Mouse (Mus musculus) liver, embryonic 16.5 days (tissue): ENCODE results near the gene Alox5. TPM values are rescaled to one million over a fixed set of nuclear protein-coding genes. Genes with fewer than 3 reads are reported as not detected.
A peak's percentile ranks its signal among the peaks of the same experiment; 100 is the strongest.

Experiments
- ATAC-seq: fragments of 200-750 bp; cut with Nextera tagmentation; 2 replicates; pipeline ENCODE4 v1.8.0; 2017; ENCODE audit warnings: low read depth, mild to moderate bottlenecking, moderate number of reproducible peaks, moderate library complexity
- H3K27ac ChIP-seq: fragments of 300-500 bp; sonication (generic); 2 replicates; pipeline ENCODE4 v1.5.1; 2014; ENCODE audit warnings: mild to moderate bottlenecking, low read length
- H3K27me3 ChIP-seq: fragments of 300-500 bp; sonication (generic); 2 replicates; pipeline ENCODE4 v1.6.1; 2014; ENCODE audit warnings: low read depth, low read length, mixed read lengths; ENCODE audit not compliant: control insufficient read depth, insufficient read depth
- H3K36me3 ChIP-seq: fragments of 300-500 bp; sonication (generic); 2 replicates; pipeline ENCODE4 v1.6.1; 2014; ENCODE audit warnings: mild to moderate bottlenecking; ENCODE audit not compliant: control insufficient read depth, insufficient read depth
- H3K4me1 ChIP-seq: fragments of 300-500 bp; sonication (generic); 2 replicates; pipeline ENCODE4 v1.6.1; 2014; ENCODE audit warnings: low read depth, low read length, mixed read lengths; ENCODE audit not compliant: control insufficient read depth
- H3K4me2 ChIP-seq: fragments of 300-500 bp; sonication (generic); 2 replicates; pipeline ENCODE4 v1.6.1; 2014; ENCODE audit warnings: low read depth, low read length, mixed read lengths
- H3K4me3 ChIP-seq: fragments of 300-500 bp; sonication (generic); 2 replicates; pipeline ENCODE4 v1.5.1; 2014; ENCODE audit warnings: low read depth, mild to moderate bottlenecking, low read length
- H3K9ac ChIP-seq: fragments of 300-500 bp; sonication (generic); 2 replicates; pipeline ENCODE4 v1.6.1; 2014; ENCODE audit warnings: low read depth, low read length
- H3K9me3 ChIP-seq: fragments of 300-500 bp; sonication (generic); replicated peaks from 2 replicates; pipeline ENCODE4 v1.6.1; 2016; ENCODE audit warnings: low read length; ENCODE audit not compliant: control insufficient read depth
- WGBS: fragments of 180-500 bp; shearing (Covaris S2); extraction: QIAGEN DNeasy Blood & Tissue Kit; methylation state at CpG from one replicate; pipeline ENCODE4 v1.1.7; 2014; ENCODE audit not compliant: insufficient replicate concordance; 5-methylcytosine and 5-hydroxymethylcytosine counted together
- polyA plus RNA-seq: library from polyadenylated mRNA; unstranded; fragments of >200 nt; fragmentation: Nextera tagmentation; extraction: Ambion mirVana; gene quantifications from 2 replicates; pipeline ENCODE4 v1.2.1, GENCODE M21; 2015

Alox5 gene
- polyA plus RNA-seq, 1 experiment from 2014 or later: 6.5 TPM

GRCm38 (mm10) chr6:116423664-116424063 lies 37.3 kb downstream of the Alox5 start:
- no peak for ATAC-seq
- 43% methylated on average over 2 of the region's 2 CpGs for WGBS
- H3K9ac ChIP-seq: no peak overlapping the region

DNA sequence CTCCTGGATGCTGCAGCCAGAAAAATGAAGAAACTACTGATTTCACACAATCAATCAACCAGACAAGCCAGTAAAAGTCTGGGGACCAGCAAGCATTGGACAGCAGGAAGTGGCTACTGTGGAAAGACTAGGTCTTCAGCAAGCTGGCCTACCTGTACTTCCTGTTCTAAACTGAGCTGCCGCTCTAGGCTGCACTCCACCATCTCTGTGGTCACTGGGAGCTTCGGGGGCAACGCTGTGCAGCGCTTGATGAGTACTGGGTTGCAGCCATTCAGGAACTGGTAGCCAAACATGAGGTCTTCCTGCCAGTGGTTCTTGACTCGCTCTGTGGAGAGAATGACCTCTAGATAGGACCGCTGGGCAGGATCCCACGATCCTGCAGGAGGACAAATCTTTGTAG lies 38.0 kb downstream of the Alox5 start:
- no peak for ATAC-seq

More at GRCm38 (mm10) chr6:116423664-116424063, 37.3 kb downstream of the Alox5 start:
- Histone ChIP-seq H3K27me3 (no peaks in the 10 kb centered on the region), H3K27ac (no peak overlapping the region), H3K4me3 (no peak overlapping the region), H3K9me3 (no peaks in the 10 kb centered on the region), H3K4me1 (no peaks in the 10 kb centered on the region), H3K36me3 (no peaks in the 10 kb centered on the region), H3K4me2 (no peak overlapping the region)

DNA sequence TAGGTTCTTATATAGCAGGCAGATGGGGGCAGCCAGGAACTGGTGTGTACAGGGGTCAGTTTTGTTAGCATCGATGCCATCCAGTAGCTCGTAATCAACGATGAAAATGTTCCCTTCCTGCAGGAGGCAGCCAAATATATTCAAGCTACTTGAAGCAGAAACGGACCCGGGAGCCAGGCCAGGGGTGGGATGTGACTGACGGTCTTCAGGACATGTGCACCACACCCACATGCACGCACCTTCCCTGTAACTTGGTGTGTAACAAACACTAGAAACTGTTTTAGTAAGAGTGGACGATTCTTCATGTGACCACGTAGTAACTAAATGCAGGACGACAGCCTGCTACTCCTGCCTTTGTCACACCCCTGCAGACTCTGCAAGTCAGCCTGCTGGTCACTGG lies 40.7 kb downstream of the Alox5 start:
- WGBS: 66% methylated on average over 10 of the region's 10 CpGs
- no peak overlapping the region for H3K4me2 ChIP-seq
- H3K9me3 ChIP-seq: no peaks in the 10 kb centered on the region
- no peaks in the 10 kb centered on the region for H3K36me3 ChIP-seq
- H3K4me1 ChIP-seq: no peaks in the 10 kb centered on the region; the same call in 1 of the 2 replicates
- no peak overlapping the region for H3K9ac ChIP-seq
- ATAC-seq: no peak
- H3K4me3 ChIP-seq: no peak overlapping the region
- H3K27me3 ChIP-seq: no peaks in the 10 kb centered on the region
- H3K27ac ChIP-seq: no peak overlapping the region

More for the DNA sequence above, 38.0 kb downstream of the Alox5 start:
- H3K4me2 ChIP-seq: no peak overlapping the region
- H3K9me3 ChIP-seq: no peaks in the 10 kb centered on the region
- 65% methylated on average over 7 of the region's 7 CpGs for WGBS
- no peaks in the 10 kb centered on the region for H3K36me3 ChIP-seq
- no peaks in the 10 kb centered on the region for H3K4me1 ChIP-seq
- H3K27me3 ChIP-seq: no peaks in the 10 kb centered on the region
- H3K4me3 ChIP-seq: no peak overlapping the region
- no peak overlapping the region for H3K27ac ChIP-seq
- H3K9ac ChIP-seq: no peak overlapping the region

- Histone ChIP-seq H3K9ac (no peak overlapping the region), H3K4me2 (no peak overlapping the region), H3K4me3 (no peak overlapping the region), H3K27me3 (no peaks in the 10 kb centered on the region), H3K4me1 (no peaks in the 10 kb centered on the region; the same call in 1 of the 2 replicates), H3K27ac (no peak overlapping the region), H3K36me3 (no peaks in the 10 kb centered on the region), H3K9me3 (no peaks in the 10 kb centered on the region)
- ATAC-seq: no peak
- WGBS: 56% methylated on average over 6 of the region's 6 CpGs
Observed at GRCm38 (mm10) chr6:116419699-116420098, 41.3 kb downstream of the Alox5 start.

GRCm38 (mm10) chr6:116418487-116418886 lies 42.5 kb downstream of the Alox5 start:
- Histone ChIP-seq H3K27ac (no peak overlapping the region), H3K9me3 (no peaks in the 10 kb centered on the region), H3K4me3 (no peak overlapping the region), H3K27me3 (no peaks in the 10 kb centered on the region), H3K36me3 (no peaks in the 10 kb centered on the region), H3K4me2 (no peak overlapping the region), H3K9ac (no peak overlapping the region), H3K4me1 (no peaks in the 10 kb centered on the region; the same call in 1 of the 2 replicates)
- ATAC-seq: no peak
- WGBS: 74% methylated on average over 1 of the region's 1 CpGs

DNA sequence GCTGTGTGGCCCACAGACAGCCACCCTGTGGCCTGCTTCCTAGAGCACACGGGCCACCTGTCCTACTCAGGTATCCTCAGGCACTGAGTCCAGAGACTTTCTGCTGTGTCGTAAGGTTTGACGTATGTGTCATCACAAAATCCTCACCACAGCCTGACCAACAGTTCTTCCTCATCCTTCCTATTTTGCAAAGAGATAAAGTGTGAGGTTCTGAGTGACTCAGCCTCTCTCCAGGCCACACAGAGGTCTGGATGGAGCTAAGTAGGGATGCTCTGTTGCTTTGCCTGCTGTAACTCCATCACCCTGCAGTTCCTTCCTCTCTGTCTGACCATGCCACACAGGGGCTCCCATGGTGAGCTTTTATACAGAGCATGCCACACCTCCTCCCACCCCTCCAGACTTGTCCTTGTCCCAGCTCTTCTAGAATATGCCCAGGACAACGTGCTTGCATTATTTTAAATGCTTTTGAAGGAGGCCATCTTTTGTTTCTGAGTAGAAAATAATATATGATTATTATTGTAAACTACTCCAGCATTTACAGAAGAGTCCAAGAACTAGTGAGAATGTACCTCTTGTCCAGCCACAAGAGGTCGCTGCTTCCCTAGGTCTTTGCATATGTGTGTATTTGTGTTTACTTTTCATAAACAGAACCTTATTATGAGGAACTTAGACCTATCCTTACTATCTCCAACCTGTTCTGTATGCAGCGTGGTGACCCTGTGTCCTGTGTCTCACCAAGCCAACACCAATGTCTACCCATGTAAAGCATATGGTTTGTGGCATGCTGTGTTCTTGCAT lies 43.3 kb downstream of the Alox5 start:
- no peak overlapping the region for H3K27ac ChIP-seq
- ATAC-seq: 0 out of 2 replicates have a peak, but pooled peaks have one; percentile 22
- no peaks in the 10 kb centered on the region for H3K27me3 ChIP-seq
- H3K4me2 ChIP-seq: no peak overlapping the region
- H3K4me3 ChIP-seq: no peak overlapping the region
- WGBS: 37% methylated on average over 6 of the region's 6 CpGs
- H3K9me3 ChIP-seq: no peaks in the 10 kb centered on the region
- H3K36me3 ChIP-seq: no peaks in the 10 kb centered on the region
- H3K9ac ChIP-seq: no peak overlapping the region
- H3K4me1 ChIP-seq: no peaks in the 10 kb centered on the region; the same call in 1 of the 2 replicates

GRCm38 (mm10) chr6:116416000-116416552 lies 44.9 kb downstream of the Alox5 start:
- Histone ChIP-seq H3K4me3 (no peak overlapping the region), H3K4me2 (no peak overlapping the region), H3K36me3 (no peaks in the 10 kb centered on the region; the same call in 1 of the 2 replicates), H3K9ac (no peak overlapping the region), H3K27ac (no peak overlapping the region), H3K9me3 (no peaks in the 10 kb centered on the region), H3K4me1 (no peaks in the 10 kb centered on the region; the same call in 1 of the 2 replicates), H3K27me3 (no peaks in the 10 kb centered on the region)
- 54% methylated on average over 6 of the region's 6 CpGs for WGBS
- ATAC-seq: no peak

DNA sequence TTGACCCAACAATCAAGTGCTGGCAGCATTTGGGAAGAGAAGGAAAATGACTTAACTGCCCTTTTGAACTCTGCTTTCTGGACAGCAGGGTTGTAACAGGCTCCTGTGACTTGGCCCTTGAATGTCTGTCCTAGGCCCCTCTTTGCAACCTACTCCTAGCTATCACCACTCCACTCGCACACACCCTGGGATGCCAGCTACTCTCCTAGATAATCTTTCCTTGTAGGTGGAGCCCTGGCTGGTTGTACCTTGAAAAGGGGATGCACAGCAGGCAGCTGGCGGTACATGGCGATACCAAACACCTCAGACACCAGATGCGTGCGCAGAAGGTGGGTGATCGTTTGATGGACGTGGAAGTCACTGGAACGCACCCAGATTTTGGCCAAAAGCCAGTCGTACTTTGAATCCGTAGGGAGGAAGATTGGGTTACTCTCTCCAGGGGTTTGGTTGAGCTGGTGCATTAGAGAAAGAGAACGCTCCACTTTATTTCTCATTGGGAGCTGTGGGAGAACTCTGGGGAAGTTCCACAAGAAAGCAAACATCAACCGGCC lies 45.8 kb downstream of the Alox5 start:
- Histone ChIP-seq H3K36me3 (peaks cover 6% of the 10 kb centered on the region), H3K4me1 (no peaks in the 10 kb centered on the region; the same call in 1 of the 2 replicates), H3K27me3 (no peaks in the 10 kb centered on the region), H3K9me3 (no peaks in the 10 kb centered on the region), H3K27ac (no peak overlapping the region), H3K4me3 (no peak overlapping the region), H3K9ac (no peak overlapping the region), H3K4me2 (no peak overlapping the region)
- 79% methylated on average over 12 of the region's 12 CpGs for WGBS
- ATAC-seq: no peak
